Mouse (Mus musculus): ENCODE measurements around the gene Baiap3.

The Baiap3 gene

GRCm38 (mm10) chr17:25256140-25256754 is at the start of gene Baiap3:
TSS of gene Baiap3 (minus strand) at chr17:25256364.
- DNase-seq (ENCODE audit: low spot score in 2 of 2) = no peak

GRCm38 (mm10) chr17:25298094-25298493 is 41.9 kb upstream of the Baiap3 start, which contains the start of gene Prss34:
TSS of gene Prss34 (plus strand) at chr17:25298394.
- no peak for DNase-seq (ENCODE audit: low spot score in 2 of 2)

- DNase-seq (ENCODE audit: low spot score in 2 of 2) = no peak
These were observed 37.9 kb upstream of the Baiap3 start for GRCm38 (mm10) chr17:25294111-25294510.

- no peak for DNase-seq (ENCODE audit: low spot score in 2 of 2)
These were observed 37.3 kb upstream of the Baiap3 start for GRCm38 (mm10) chr17:25293495-25293894.

- DNase-seq (ENCODE audit: low spot score in 2 of 2) = no peak
These were observed 34.2 kb upstream of the Baiap3 start for GRCm38 (mm10) chr17:25290411-25290810.

GRCm38 (mm10) chr17:25288842-25289241 is 32.7 kb upstream of the Baiap3 start:
- peak in 1 of 2 experiments; percentile 56 for DNase-seq (ENCODE audit: low spot score in 2 of 2)

- DNase-seq (ENCODE audit: low spot score in 2 of 2) = peak; percentile 38 to 80
These were observed 28.9 kb upstream of the Baiap3 start for GRCm38 (mm10) chr17:25285033-25285432.

GRCm38 (mm10) chr17:25282133-25282532 is 26.0 kb upstream of the Baiap3 start:
- no peak for DNase-seq (ENCODE audit: low spot score in 2 of 2)

- no peak for DNase-seq (ENCODE audit: low spot score in 2 of 2)
These were observed 19.7 kb upstream of the Baiap3 start for GRCm38 (mm10) chr17:25275833-25276232.

GRCm38 (mm10) chr17:25274571-25275346 is 18.6 kb upstream of the Baiap3 start, which contains the start of gene Ube2i:
TSS of gene Ube2i (minus strand) at chr17:25274622.
- no peak for DNase-seq (ENCODE audit: low spot score in 2 of 2)

- DNase-seq (ENCODE audit: low spot score in 2 of 2) = peak; percentile 85 to 98
These were observed 17.7 kb upstream of the Baiap3 start for GRCm38 (mm10) chr17:25273706-25274501.

- DNase-seq (ENCODE audit: low spot score in 2 of 2) = peak; percentile 59 to 78
These were observed 17.0 kb upstream of the Baiap3 start for GRCm38 (mm10) chr17:25272951-25273705.

GRCm38 (mm10) chr17:25272326-25272725 is 16.2 kb upstream of the Baiap3 start:
- no peak for DNase-seq (ENCODE audit: low spot score in 2 of 2)

GRCm38 (mm10) chr17:25270795-25271335 is 14.7 kb upstream of the Baiap3 start:
- DNase-seq (ENCODE audit: low spot score in 2 of 2) = no peak

- no peak for DNase-seq (ENCODE audit: low spot score in 2 of 2)
These were observed 8.3 kb upstream of the Baiap3 start for GRCm38 (mm10) chr17:25264453-25264852.

- DNase-seq (ENCODE audit: low spot score in 2 of 2) = no peak
These were observed 1.7 kb upstream of the Baiap3 start for GRCm38 (mm10) chr17:25257804-25258261.

- no peak for DNase-seq (ENCODE audit: low spot score in 2 of 2)
These were observed 1.1 kb downstream of the Baiap3 start for GRCm38 (mm10) chr17:25255110-25255509.

GRCm38 (mm10) chr17:25253760-25254159 is 2.4 kb downstream of the Baiap3 start:
- DNase-seq (ENCODE audit: low spot score in 2 of 2) = no peak

GRCm38 (mm10) chr17:25252643-25253042 is 3.5 kb downstream of the Baiap3 start:
- DNase-seq (ENCODE audit: low spot score in 2 of 2) = no peak

- DNase-seq (ENCODE audit: low spot score in 2 of 2) = peak in 1 of 2 experiments; percentile 54
These were observed 5.9 kb downstream of the Baiap3 start for GRCm38 (mm10) chr17:25250181-25250835.

All from cerebellum, postnatal 4 days (tissue).